Mouse (Mus musculus): ENCODE data around the gene Tat.
"Not testable (repeated sequence)": the region's sequence is repeated elsewhere in the genome, so short reads cannot be mapped to it uniquely, and the experiment has no call there.

Gene Tat

GRCm38 (mm10) chr8:109982386-109983105 is 7.7 kb upstream of the Tat start:
- no peak for DNase-seq (ENCODE audit: low read depth, low spot score)

- DNase-seq (ENCODE audit: low read depth, low spot score), result no peak
These were observed 6.3 kb upstream of the Tat start for GRCm38 (mm10) chr8:109983944-109984343.

DNA sequence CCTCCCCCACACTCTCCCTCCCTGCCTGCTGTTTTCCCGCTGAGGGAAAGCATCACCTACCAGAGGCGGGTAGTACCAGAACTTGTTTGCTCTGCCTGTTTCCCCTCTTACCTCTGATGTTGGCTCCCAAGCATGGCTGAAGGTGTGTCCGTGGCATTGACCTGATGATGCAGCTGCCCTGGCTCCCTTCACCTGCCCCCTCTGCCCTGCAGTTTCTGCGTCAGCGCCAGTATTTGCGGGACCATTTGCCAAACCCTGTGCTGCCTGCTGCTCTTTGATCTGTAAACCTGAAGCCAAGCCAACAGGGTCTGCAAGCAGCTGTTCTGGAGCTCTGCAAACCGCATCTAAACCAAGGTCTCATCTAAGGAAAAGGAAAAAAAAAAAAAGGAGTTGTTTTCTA is 3.9 kb upstream of the Tat start:
- no peak for DNase-seq (ENCODE audit: low read depth, low spot score)

GRCm38 (mm10) chr8:109987776-109988175 is 2.5 kb upstream of the Tat start:
- DNase-seq (ENCODE audit: low read depth, low spot score), result no peak

GRCm38 (mm10) chr8:109989151-109989550 is 1.1 kb upstream of the Tat start:
- no peak for DNase-seq (ENCODE audit: low read depth, low spot score)

DNA sequence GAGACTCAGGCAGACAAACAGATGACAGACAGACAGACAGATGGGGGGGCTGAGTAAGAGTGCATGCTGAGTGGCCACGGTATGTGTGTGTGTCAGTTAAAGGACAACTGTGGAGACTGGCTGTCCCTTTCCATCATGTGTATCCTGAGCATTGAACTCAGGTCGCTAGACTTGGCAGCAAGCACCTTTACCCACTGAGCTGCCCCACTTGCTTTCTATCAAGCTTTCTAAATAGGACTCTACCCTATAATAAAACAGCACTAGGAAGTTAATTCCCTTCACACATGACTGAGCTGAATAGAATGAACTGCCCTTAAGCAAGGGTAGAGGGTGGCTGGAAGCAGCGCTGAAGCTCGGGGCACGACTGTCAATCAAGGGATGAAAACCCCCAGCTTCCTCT is 1.9 kb downstream of the Tat start:
- DNase-seq (ENCODE audit: low read depth, low spot score), result no peak

- no peak for DNase-seq (ENCODE audit: low read depth, low spot score)
These were observed 2.7 kb downstream of the Tat start for GRCm38 (mm10) chr8:109992951-109993350.

DNA sequence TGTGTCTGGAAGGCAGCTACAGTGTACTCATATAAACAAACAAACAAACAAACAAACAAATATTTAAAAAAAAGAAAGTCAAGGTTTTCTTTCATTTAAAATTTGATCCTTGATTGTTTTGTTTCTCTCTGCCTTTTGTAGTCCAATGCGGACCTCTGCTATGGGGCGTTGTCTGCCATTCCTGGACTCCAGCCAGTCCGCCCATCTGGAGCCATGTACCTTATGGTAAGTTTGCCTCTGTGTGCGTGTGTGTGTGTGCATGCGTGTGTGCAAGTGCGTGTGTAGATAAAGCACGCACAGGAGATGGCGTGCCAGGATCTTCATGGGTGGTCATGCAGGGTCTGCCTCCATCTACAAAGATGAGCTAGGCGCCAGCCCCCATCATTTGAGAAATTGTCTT is 7.1 kb downstream of the Tat start:
- DNase-seq (ENCODE audit: low read depth, low spot score), result no peak

GRCm38 (mm10) chr8:109998066-109998465 is 7.8 kb downstream of the Tat start:
- no peak for DNase-seq (ENCODE audit: low read depth, low spot score)

- DNase-seq (ENCODE audit: low read depth, low spot score), result no peak
These were observed 9.7 kb downstream of the Tat start for GRCm38 (mm10) chr8:109999974-110000373.

GRCm38 (mm10) chr8:110002953-110003352 is 12.7 kb downstream of the Tat start:
- DNase-seq (ENCODE audit: low read depth, low spot score), result no peak

GRCm38 (mm10) chr8:110004300-110004699 is 14.1 kb downstream of the Tat start:
- DNase-seq (ENCODE audit: low read depth, low spot score), result no peak

GRCm38 (mm10) chr8:110006312-110007023 is 16.2 kb downstream of the Tat start:
- no peak for DNase-seq (ENCODE audit: low read depth, low spot score)

DNA sequence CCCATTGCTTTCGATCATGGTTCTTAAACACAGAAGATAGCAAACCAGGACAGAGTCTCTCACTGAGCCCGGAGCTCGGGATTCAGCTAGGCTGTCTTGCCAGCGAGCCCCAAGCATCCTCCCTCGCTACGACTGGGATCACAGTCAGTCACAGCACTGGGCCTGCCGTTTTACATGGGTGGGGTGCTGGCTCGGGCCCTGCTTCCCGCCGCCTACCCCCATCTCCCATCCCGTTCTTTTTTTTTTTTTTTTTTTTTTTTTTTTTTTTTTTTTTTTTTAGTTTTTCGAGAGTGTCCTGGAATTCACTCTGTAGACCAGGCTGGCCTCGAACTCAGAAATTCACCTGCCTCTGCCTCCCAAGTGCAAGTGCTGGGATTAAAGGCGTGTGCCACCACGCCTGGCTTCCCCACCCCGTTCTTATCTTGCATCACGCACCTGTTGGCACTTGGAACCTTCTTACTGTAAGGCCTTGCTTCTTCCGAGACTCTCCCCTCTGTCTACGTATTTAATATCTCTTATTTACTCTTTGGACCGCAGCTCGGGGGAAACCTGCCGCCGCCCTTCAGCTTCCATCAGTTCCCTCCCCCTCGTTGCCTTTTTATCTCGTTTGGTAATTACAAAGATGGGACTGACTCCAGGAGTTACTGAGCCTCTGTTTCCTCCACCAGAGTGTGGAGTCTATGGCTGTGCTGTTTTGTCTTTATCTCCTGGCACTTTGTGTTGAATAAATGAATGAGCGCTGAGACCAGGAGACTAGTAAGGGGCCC is 18.2 kb downstream of the Tat start:
- DNase-seq (ENCODE audit: low read depth, low spot score), result no peak

- DNase-seq (ENCODE audit: low read depth, low spot score), result no peak
These were observed 18.8 kb downstream of the Tat start for GRCm38 (mm10) chr8:110008995-110009446.

DNA sequence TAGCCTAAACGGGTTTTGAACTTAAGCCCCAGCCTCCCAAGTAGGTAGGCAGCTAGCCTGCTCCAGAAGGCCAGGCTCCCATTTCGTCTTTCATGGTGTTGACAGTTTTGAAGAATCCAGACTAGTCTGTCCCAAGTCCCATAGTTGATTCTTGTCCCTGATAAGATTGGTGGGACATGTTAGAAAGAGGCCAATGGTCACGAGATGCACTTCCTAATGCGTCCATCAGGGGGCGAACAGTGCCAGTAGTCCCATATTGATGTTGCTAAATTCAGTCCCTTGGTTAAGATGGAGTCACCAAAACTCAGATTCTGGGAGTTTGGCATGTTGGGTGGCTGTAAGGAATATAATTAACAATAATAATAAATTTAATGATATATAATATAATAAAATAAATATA is 20.6 kb downstream of the Tat start:
- DNase-seq (ENCODE audit: low read depth, low spot score), result peak; percentile 18

- DNase-seq (ENCODE audit: low read depth, low spot score), result no peak
These were observed 31.8 kb downstream of the Tat start for GRCm38 (mm10) chr8:110022081-110022480.

DNA sequence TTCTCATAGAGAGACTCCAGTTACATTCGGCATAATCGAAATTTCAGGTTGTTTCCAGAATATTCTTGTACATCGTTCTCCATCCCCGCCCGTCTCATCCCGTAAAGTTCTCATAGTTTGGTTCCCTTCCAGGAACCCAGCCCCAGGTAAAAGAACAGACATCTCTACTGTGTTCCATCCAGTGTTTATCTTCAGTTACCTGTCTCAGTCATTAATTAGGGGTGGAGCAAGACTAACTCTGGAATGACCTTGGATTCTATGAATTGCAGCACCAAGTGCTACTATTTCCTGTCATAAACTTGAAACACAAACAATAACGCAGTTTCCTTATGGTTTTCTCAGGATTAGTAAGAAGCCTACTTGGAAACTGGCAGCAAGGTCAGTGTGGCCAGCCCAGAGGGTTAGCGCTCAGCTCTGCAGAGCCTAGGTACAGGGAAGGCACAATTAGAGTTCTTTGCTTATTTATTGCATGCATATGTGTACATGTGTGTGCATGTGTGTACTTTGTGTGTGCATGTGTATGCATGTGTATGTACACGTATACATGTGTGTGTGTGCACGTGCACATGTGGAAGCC is 32.6 kb downstream of the Tat start:
- no peak for DNase-seq (ENCODE audit: low read depth, low spot score)

DNA sequence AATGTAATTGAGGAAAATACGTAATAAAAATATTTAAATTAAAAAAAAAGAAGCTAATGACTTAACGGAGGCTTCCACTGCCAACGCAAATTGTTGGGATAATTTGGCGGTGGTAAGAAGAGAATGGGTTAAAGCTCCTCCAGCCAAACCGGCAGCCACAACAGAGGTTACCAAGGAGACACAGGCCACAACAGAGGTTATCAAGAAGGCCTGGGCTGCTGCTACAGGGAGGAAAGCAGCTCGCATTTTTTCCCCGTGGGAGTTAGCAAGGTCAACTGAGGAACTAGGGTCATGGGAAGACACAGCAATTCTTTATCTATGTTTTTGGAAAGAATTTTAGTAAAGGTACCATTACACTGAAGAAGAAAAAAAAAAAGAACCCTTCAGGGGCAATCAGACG is 43.5 kb downstream of the Tat start:
- not testable (repeated sequence) for DNase-seq (ENCODE audit: low read depth, low spot score)

DNA sequence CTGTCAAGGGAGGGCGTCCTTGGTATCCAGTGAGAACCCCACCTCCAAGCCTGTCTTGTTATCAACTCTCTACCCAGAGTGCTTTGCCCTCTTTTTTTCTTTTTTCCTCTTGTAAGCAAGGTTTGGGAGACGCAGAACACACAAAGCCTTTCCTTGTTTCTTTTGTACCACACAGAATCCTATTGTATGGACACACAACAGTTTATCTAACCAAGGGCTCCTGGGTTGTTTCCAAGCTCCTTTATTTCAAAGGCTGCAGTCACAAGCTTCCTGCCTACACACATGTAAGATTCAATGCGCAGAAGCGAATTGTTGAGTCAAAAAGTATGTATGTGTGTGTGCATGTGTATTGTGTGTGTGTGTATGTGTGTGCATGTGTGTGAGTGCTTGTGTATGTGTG is 44.1 kb downstream of the Tat start:
- DNase-seq (ENCODE audit: low read depth, low spot score), result no peak

DNA sequence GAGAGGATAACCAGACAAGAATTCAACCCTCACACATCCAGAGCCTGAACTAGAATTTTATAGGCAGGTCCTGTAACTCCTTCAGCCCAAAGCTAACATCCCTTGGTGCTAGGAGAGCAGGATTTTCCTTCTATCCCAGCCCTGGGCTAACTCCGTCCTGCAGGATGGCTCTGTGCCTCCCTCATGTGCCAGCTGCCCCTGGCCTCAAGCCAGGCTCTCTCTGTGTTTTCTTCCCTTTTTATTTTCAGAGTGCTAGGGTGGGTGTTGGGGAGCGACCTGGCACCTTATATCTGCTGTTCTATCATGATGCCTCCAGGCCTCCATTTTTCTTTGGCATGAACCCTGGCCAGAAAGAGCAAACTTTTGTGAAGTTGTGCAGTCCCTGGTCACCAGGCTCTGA is 45.9 kb downstream of the Tat start:
- no peak for DNase-seq (ENCODE audit: low read depth, low spot score)

- no peak for DNase-seq (ENCODE audit: low read depth, low spot score)
These were observed 49.0 kb downstream of the Tat start for GRCm38 (mm10) chr8:110039216-110039615.

Data from CD4-positive helper T cell, adult 2 months (primary cell).